Mouse (Mus musculus): Measurements from ENCODE around the gene Pth2r. TPM values are rescaled to one million over a fixed set of nuclear protein-coding genes. Genes with fewer than 3 reads are reported as not detected.

Pth2r gene
- total and polyA plus RNA-seq, 2 experiments from 2014 or later, result not detected

- Histone ChIP-seq H3K9ac (replicated peaks; ENCODE audit: low read depth, low read length) (no peak overlapping the region), H3K9me3 (replicated peaks; ENCODE audit: control insufficient read depth, low read length) (no peaks in the 10 kb centered on the region)
- 2% methylated on average over 29 of the region's 29 CpGs for WGBS
Observed at GRCm38 (mm10) chr1:65311214-65311933, 29.5 kb downstream of the Pth2r start.

GRCm38 (mm10) chr1:65312118-65312517 is 30.3 kb downstream of the Pth2r start:
- 12% methylated on average over 7 of the region's 7 CpGs for WGBS
- Histone ChIP-seq H3K9ac (replicated peaks; ENCODE audit: low read depth, low read length) (no peak overlapping the region), H3K4me2 (ENCODE audit: low read depth, low read length) (peak overlapping the region; percentile 50), H3K36me3 (replicated peaks; ENCODE audit: control insufficient read depth, insufficient read depth, low read length) (no peaks in the 10 kb centered on the region), H3K4me3 (ENCODE audit: low read depth, low read length) (no peak overlapping the region), H3K27ac (ENCODE audit: low read depth) (no peak overlapping the region), H3K27me3 (ENCODE audit: control insufficient read depth, insufficient read depth, low read length) (peaks cover 16% of the 10 kb centered on the region), H3K4me1 (ENCODE audit: control insufficient read depth, insufficient read depth) (no peaks in the 10 kb centered on the region), H3K9me3 (replicated peaks; ENCODE audit: control insufficient read depth, low read length) (no peaks in the 10 kb centered on the region)
- TF ChIP-seq CTCF (IDR thresholded peaks at IDR 0.05; ENCODE audit: low read depth), result peak; percentile 57
- no peak for TF ChIP-seq EP300 (IDR thresholded peaks at IDR 0.05; ENCODE audit: low read depth)
- no peak for ATAC-seq (ENCODE audit: insufficient read depth, low read depth)
- peak; percentile 58 for DNase-seq (ENCODE audit: low spot score)

More at GRCm38 (mm10) chr1:65311214-65311933, 29.5 kb downstream of the Pth2r start:
- Histone ChIP-seq H3K27me3 (ENCODE audit: control insufficient read depth, insufficient read depth, low read length) (peaks cover 16% of the 10 kb centered on the region), H3K36me3 (replicated peaks; ENCODE audit: control insufficient read depth, insufficient read depth, low read length) (no peaks in the 10 kb centered on the region), H3K27ac (ENCODE audit: low read depth) (no peak overlapping the region), H3K4me3 (ENCODE audit: low read depth, low read length) (peak overlapping the region; percentile 12), H3K4me1 (ENCODE audit: control insufficient read depth, insufficient read depth) (no peaks in the 10 kb centered on the region), H3K4me2 (ENCODE audit: low read depth, low read length) (peak overlapping the region; percentile 50)
- TF ChIP-seq EP300 (IDR thresholded peaks at IDR 0.05; ENCODE audit: low read depth), result no peak
- TF ChIP-seq CTCF (IDR thresholded peaks at IDR 0.05; ENCODE audit: low read depth), result no peak
- DNase-seq (ENCODE audit: low spot score), result no peak
- no peak for ATAC-seq (ENCODE audit: insufficient read depth, low read depth)

GRCm38 (mm10) chr1:65312896-65313295 is 31.0 kb downstream of the Pth2r start:
- ATAC-seq (ENCODE audit: insufficient read depth, low read depth) (no peak), DNase-seq (ENCODE audit: low spot score) (no peak)
- no peak overlapping the region for H3K4me2 ChIP-seq (ENCODE audit: low read depth, low read length)
- no peak overlapping the region for H3K27ac ChIP-seq (ENCODE audit: low read depth)
- H3K4me1 ChIP-seq (ENCODE audit: control insufficient read depth, insufficient read depth), result no peaks in the 10 kb centered on the region
- no peaks in the 10 kb centered on the region for H3K9me3 ChIP-seq (replicated peaks; ENCODE audit: control insufficient read depth, low read length)
- H3K27me3 ChIP-seq (ENCODE audit: control insufficient read depth, insufficient read depth, low read length), result peaks cover 16% of the 10 kb centered on the region
- no peaks in the 10 kb centered on the region for H3K36me3 ChIP-seq (replicated peaks; ENCODE audit: control insufficient read depth, insufficient read depth, low read length)
- H3K4me3 ChIP-seq (ENCODE audit: low read depth, low read length), result no peak overlapping the region
- WGBS, result 44% methylated on average over 2 of the region's 2 CpGs
- TF ChIP-seq EP300 (IDR thresholded peaks at IDR 0.05; ENCODE audit: low read depth) (no peak), CTCF (IDR thresholded peaks at IDR 0.05; ENCODE audit: low read depth) (peak; percentile 15; the same call in 1 of the 2 replicates)
- no peak overlapping the region for H3K9ac ChIP-seq (replicated peaks; ENCODE audit: low read depth, low read length)

- no peak overlapping the region for H3K4me3 ChIP-seq (ENCODE audit: low read depth, low read length)
- DNase-seq (ENCODE audit: low spot score), result no peak
- no peak overlapping the region for H3K4me2 ChIP-seq (ENCODE audit: low read depth, low read length)
- H3K27ac ChIP-seq (ENCODE audit: low read depth), result no peak overlapping the region
- no peak overlapping the region for H3K9ac ChIP-seq (replicated peaks; ENCODE audit: low read depth, low read length)
- no peaks in the 10 kb centered on the region for H3K9me3 ChIP-seq (replicated peaks; ENCODE audit: control insufficient read depth, low read length)
- WGBS, result 58% methylated on average over 13 of the region's 13 CpGs
- H3K36me3 ChIP-seq (replicated peaks; ENCODE audit: control insufficient read depth, insufficient read depth, low read length), result no peaks in the 10 kb centered on the region
- no peaks in the 10 kb centered on the region for H3K4me1 ChIP-seq (ENCODE audit: control insufficient read depth, insufficient read depth)
- ATAC-seq (ENCODE audit: insufficient read depth, low read depth), result no peak
- TF ChIP-seq CTCF (IDR thresholded peaks at IDR 0.05; ENCODE audit: low read depth) (no peak), EP300 (IDR thresholded peaks at IDR 0.05; ENCODE audit: low read depth) (no peak)
- H3K27me3 ChIP-seq (ENCODE audit: control insufficient read depth, insufficient read depth, low read length), result peaks cover 16% of the 10 kb centered on the region
Observed at GRCm38 (mm10) chr1:65314054-65315021, 32.5 kb downstream of the Pth2r start.

- no peak overlapping the region for H3K9ac ChIP-seq (replicated peaks; ENCODE audit: low read depth, low read length)
- H3K4me1 ChIP-seq (ENCODE audit: control insufficient read depth, insufficient read depth), result no peaks in the 10 kb centered on the region
- H3K9me3 ChIP-seq (replicated peaks; ENCODE audit: control insufficient read depth, low read length), result no peaks in the 10 kb centered on the region
- ATAC-seq (ENCODE audit: insufficient read depth, low read depth), result no peak
- no peak overlapping the region for H3K4me2 ChIP-seq (ENCODE audit: low read depth, low read length)
- TF ChIP-seq EP300 (IDR thresholded peaks at IDR 0.05; ENCODE audit: low read depth) (no peak), CTCF (IDR thresholded peaks at IDR 0.05; ENCODE audit: low read depth) (no peak)
- no peak for DNase-seq (ENCODE audit: low spot score)
- H3K4me3 ChIP-seq (ENCODE audit: low read depth, low read length), result no peak overlapping the region
- 76% methylated on average over 8 of the region's 8 CpGs for WGBS
- no peaks in the 10 kb centered on the region for H3K36me3 ChIP-seq (replicated peaks; ENCODE audit: control insufficient read depth, insufficient read depth, low read length)
- H3K27ac ChIP-seq (ENCODE audit: low read depth), result no peak overlapping the region
- H3K27me3 ChIP-seq (ENCODE audit: control insufficient read depth, insufficient read depth, low read length), result peaks cover 15% of the 10 kb centered on the region
Observed at GRCm38 (mm10) chr1:65315022-65315407, 33.2 kb downstream of the Pth2r start.
